Mouse (Mus musculus): Measurements from ENCODE around the gene Gm11011. TPM values are rescaled to one million over a fixed set of nuclear protein-coding genes. Genes with fewer than 3 reads are reported as not detected.

The Gm11011 gene
- polyA plus RNA-seq, 1 experiment from 2014 or later, result not detected

- no peak overlapping the region for H3K27ac ChIP-seq
- WGBS (ENCODE audit: missing documents), result 66% methylated on average over 3 of the region's 4 CpGs
- H3K36me3 ChIP-seq (ENCODE audit: inconsistent target), result no peaks in the 10 kb centered on the region
- no peak overlapping the region for H3K4me3 ChIP-seq (ENCODE audit: inconsistent target)
- no peaks in the 10 kb centered on the region for H3K79me2 ChIP-seq (ENCODE audit: inconsistent target)
Observed at GRCm38 (mm10) chr2:169566159-169566558, 21.4 kb downstream of the Gm11011 start.

GRCm38 (mm10) chr2:169565751-169566150 is 21.8 kb downstream of the Gm11011 start:
- Histone ChIP-seq H3K27ac (no peak overlapping the region), H3K4me3 (ENCODE audit: inconsistent target) (no peak overlapping the region), H3K79me2 (ENCODE audit: inconsistent target) (no peaks in the 10 kb centered on the region), H3K36me3 (ENCODE audit: inconsistent target) (no peaks in the 10 kb centered on the region)
- 90% methylated on average over 7 of the region's 7 CpGs for WGBS (ENCODE audit: missing documents)

DNA sequence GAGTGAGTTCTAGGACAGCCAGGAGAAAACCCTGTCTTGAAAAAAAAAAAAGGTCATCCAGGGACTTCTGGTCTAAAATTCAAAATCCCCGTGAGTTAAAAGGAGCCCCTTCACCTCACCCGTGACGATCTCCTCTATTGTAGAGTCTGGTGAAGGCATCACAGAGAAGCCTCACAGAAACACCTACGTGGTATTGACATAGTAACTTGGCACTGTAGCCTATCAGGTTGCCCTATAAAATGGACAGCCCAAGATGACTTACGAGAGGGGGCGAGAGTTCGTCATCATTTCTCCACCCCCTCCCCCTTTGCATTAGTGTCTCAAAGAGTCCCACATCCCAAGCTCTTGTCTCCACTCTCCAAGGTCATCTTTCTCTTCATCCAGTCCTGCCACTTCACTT is 41.9 kb downstream of the Gm11011 start:
- H3K4me3 ChIP-seq (ENCODE audit: inconsistent target), result no peak overlapping the region
- 83% methylated on average over 7 of the region's 7 CpGs for WGBS (ENCODE audit: missing documents)
- H3K27ac ChIP-seq, result no peak overlapping the region
- H3K79me2 ChIP-seq (ENCODE audit: inconsistent target), result no peaks in the 10 kb centered on the region
- H3K36me3 ChIP-seq (ENCODE audit: inconsistent target), result no peaks in the 10 kb centered on the region

GRCm38 (mm10) chr2:169538906-169539305 is 48.6 kb downstream of the Gm11011 start:
- H3K79me2 ChIP-seq (ENCODE audit: inconsistent target), result no peaks in the 10 kb centered on the region
- H3K36me3 ChIP-seq (ENCODE audit: inconsistent target), result no peaks in the 10 kb centered on the region
- H3K4me3 ChIP-seq (ENCODE audit: inconsistent target), result no peak overlapping the region
- WGBS (ENCODE audit: missing documents), result 75% methylated on average over 4 of the region's 4 CpGs
- H3K27ac ChIP-seq, result no peak overlapping the region

Other genes starting within 250 kb of the Gm11011 start
- not detected in 3 replicates for gene Tshz2, start 45.3 kb upstream of the Gm11011 start, polyA plus RNA-seq (2018)